ENCODE assay signal across 1 mouse cellular context in the genomic region with DNA sequence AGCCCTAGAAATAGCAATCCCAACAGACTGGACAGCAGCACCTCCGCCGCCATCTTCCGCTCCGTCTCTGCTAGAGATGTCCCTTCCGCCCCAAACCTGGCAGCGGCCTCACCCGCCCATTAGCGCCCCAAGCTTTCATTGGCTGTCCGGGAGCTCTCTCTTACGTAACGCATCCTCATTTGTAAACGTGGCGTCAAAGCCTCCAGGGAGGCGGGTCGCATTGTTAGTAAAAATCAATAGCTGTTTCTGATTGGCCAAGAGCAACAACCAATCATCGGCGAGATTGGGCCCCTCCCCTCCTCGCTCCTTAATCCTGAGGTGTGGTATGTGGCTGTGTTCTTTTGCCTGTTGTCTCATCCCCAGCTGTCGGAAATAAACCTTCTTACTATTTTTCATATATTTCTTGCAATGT.
TF ChIP-seq lines count a peak whose summit lies in the region.

Gene Os9, minus strand, starts transcription at position 66 of the 412 bp plus-strand sequence.

TF ChIP-seq in CH12.LX, 34 proteins besides CTCF, POLR2A, EP300 and RAD21 (continued from another document):
- TF ChIP-seq GABPA (IDR thresholded peaks at IDR 0.05; ENCODE audit: insufficient replicate concordance, low read depth, low read length): no peak; the same call in 1 of the 2 replicates
- TF ChIP-seq KAT2A (IDR thresholded peaks at IDR 0.05; ENCODE audit: insufficient replicate concordance, low read length): peak; percentile 95; the same call in 1 of the 2 replicates
- no peak; the same call in 1 of the 2 replicates for TF ChIP-seq NELFE (IDR thresholded peaks at IDR 0.05; ENCODE audit: low read depth, low read length)
- TF ChIP-seq UBTF (IDR thresholded peaks at IDR 0.05; ENCODE audit: low read depth, low read length): no peak
- no peak for TF ChIP-seq IRF4 (IDR thresholded peaks at IDR 0.05; ENCODE audit: low read depth, low read length)
- TF ChIP-seq MXI1 (IDR thresholded peaks at IDR 0.05; ENCODE audit: low read depth, low read length): peak; percentile 49; the same call in 1 of the 2 replicates
- peak; percentile 97 for TF ChIP-seq CHD2 (IDR thresholded peaks at IDR 0.05; ENCODE audit: low read length)
- TF ChIP-seq NRF1 (IDR thresholded peaks at IDR 0.05; ENCODE audit: low read depth, low read length): peak; percentile 60
- TF ChIP-seq MEF2A (IDR thresholded peaks at IDR 0.05; ENCODE audit: borderline replicate concordance, low read depth, low read length): no peak
- TF ChIP-seq BHLHE40 (IDR thresholded peaks at IDR 0.05; ENCODE audit: low read depth, low read length): no peak
- TF ChIP-seq TCF12 (IDR thresholded peaks at IDR 0.05; ENCODE audit: low read depth, low read length): peak; percentile 74
- no peak for TF ChIP-seq ZMIZ1 (IDR thresholded peaks at IDR 0.05; ENCODE audit: low read depth, low read length)
- TF ChIP-seq ZNF384 (IDR thresholded peaks at IDR 0.05; ENCODE audit: low read depth, low read length): no peak
TF ChIP-seq in CH12.LX: peak in this region for 10.
